Mouse (Mus musculus): ENCODE data around the gene 4931414P19Rik.
"Not testable (repeated sequence)": the region's sequence is repeated elsewhere in the genome, so short reads cannot be mapped to it uniquely, and the experiment has no call there.

GRCm38 (mm10) chr14:54614130-54614529 lies 8.3 kb upstream of the 4931414P19Rik start:
- TF ChIP-seq POLR2A (IDR thresholded peaks at IDR 0.05; ENCODE audit: borderline replicate concordance, control insufficient read depth, low read depth, low read length); CTCF (IDR thresholded peaks at IDR 0.05; ENCODE audit: control insufficient read depth, insufficient read depth, low read length): not testable (repeated sequence)
